Mouse (Mus musculus): ENCODE data around the gene Arl6ip5.

The Arl6ip5 gene

GRCm38 (mm10) chr6:97210191-97210961, at the start of gene Arl6ip5:
TSS of gene Arl6ip5 (plus strand) at chr6:97210689.
- peak; percentile 66 to 76 for DNase-seq (ENCODE audit: low spot score in 2 of 2)

DNA sequence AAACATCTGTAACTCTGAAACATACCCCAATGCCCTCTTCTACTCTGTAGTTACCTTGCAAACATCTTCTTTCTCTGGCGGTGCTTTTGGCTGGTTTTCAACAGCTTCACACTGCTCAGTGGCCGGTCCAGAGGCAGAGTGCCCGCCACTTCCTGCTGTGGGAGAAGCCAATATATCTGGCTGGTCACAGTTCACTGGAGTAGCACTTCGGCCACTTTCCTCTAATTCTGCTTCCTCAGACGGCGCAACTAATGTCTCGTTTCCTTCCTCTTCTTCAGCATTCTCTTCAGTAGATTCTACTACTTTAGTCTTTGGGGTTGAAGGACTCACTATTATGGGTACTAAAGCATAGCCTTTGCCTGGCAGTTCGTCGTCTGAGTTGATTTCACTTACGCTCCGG, 34.8 kb upstream of the Arl6ip5 start:
- no peak for DNase-seq (ENCODE audit: low spot score in 2 of 2)

DNA sequence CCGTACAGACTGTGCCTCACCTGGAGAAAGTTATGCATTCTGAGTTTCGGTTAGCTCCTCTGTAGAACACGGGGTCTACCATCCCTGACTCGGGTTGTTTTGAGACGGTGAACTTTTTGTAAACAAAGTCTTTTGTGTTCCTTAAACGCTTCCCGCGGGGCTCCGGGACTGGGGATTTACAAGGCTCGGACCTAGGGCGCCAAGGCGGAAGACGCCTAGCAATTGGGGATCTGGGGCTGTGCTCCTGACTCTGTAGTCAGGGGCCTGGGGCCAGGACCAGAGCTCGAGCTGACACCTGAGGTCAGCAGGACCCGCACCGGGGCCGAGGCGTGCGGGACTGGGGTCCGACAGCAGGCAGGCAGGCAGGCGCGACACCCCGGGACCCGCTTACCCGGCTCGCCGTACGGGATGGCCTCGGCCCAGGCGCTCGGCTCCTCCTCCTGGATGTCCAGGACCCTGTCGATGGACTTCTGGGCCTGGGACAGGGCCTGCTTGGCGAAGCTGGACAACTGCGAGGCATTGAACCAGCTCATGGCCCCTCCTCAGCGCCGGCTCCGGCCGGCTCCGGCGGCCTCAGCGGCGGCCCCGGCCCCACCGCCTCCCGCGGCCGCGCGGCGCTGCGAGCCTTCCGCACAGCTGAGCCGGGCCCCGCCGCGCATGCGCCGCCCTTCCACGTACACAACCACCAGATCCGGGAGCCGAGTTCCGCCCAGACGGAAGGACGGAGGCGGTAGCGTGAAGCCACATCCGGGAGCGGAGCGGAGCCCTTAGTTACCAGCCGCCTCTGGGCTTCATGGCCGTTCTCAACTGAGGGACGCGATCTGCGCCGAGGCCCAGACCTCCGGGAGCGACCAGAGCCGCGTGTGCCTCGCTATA, 31.8 kb upstream of the Arl6ip5 start, which contains the start of gene Tmf1:
Gene Tmf1 (minus strand): TSS at position 632 of the 876 bp plus-strand sequence.
- peak; percentile 80 to 90 for DNase-seq (ENCODE audit: low spot score in 2 of 2)

GRCm38 (mm10) chr6:97179367-97179828, 31.1 kb upstream of the Arl6ip5 start:
- DNase-seq (ENCODE audit: low spot score in 2 of 2) = no peak

DNA sequence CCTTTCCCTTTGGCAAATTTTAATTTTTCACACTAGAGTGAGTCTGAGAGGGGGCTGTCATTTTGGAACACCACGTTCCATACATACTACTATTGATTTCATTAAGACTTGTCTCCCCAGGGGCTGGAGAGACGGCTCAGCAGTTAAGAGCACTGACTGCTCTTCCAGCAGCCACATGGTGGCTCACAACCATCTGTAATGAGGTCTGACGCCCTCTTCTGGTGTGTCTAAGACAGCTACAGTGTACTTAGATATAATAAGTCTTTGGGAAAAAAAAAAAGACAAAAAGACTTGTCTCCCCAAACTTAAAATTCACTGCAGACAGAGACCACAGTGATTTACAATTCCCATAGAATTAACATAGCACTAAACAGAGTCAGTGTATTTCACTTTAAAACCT, 10.1 kb upstream of the Arl6ip5 start:
- no peak for DNase-seq (ENCODE audit: low spot score in 2 of 2)

GRCm38 (mm10) chr6:97202477-97202876, 8.0 kb upstream of the Arl6ip5 start:
- DNase-seq (ENCODE audit: low spot score in 2 of 2) = no peak

DNA sequence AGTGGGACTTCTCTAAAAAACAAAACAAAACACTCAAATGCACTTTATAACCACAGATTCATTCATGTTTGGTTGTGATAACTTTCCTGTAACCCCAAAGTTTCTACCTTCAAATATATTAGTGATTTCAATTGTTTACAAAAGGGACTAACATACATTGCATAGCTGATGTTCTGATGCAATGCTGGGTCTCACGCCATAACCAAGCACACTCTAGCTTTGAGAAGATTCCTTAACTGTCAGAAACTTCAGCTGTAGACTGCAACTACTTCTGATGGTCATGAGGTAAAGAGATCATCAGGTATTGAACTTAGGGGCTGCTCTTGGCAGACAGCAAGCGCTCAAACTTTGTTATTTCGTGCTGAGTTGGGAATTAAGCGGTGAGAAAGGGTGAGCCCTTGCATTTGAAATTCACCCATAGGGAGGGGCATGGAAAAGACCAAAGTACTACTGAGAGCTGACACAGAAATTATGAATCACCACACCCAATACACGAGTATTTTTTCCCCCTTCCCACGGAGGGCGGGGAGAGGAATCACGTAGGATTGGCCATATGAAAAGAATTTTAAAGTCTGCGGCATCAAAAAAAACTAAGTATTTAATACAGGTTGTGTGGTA, 6.1 kb upstream of the Arl6ip5 start:
- DNase-seq (ENCODE audit: low spot score in 2 of 2) = no peak

DNA sequence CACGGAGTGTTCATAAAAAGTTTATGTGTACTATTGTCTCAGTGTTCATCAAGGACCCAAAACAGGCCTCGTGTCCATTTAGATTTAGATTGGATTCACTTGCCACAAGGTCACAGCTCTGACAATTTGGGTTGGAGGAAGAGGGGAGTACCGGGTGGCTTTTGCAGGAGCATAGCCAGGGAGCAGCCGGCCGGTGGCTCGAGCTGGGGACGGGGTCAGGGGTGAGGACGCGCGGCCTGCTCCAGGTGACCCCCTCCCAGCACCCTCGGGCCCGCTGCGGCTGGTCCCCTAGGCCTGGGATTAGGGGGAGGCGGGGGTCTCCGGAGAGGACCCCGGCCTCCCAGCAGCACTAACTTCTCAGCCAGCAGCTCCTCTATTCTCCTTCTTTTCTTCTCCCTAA, 5.5 kb upstream of the Arl6ip5 start:
- peak in 1 of 2 experiments; percentile 24 for DNase-seq (ENCODE audit: low spot score in 2 of 2)

DNA sequence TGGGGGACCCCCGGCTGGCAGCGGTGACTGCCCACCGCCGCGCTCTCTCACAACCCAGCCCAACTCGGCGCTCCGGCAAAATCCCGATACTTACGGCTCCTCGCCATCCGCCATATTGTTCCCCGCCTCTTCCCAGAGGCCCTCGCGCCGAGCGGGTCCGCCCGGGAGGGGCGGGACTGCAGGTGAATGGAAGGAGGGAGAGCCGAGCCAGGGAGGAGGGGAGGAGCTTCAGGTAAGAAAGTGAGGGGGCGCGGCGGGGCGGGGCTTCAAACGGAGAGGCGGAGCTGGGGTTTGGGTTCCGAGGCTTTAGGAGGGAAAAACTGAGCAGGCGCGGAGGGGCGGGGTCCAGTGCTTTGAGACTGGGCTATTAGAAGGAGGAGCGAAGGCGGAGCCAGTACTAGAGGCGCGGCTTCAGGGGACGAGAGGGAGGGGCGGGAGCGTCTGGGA, 5.0 kb upstream of the Arl6ip5 start, which contains the start of gene Uba3:
Gene Uba3 (minus strand): TSS at position 209 of the 447 bp plus-strand sequence.
- peak; percentile 96 to 98 for DNase-seq (ENCODE audit: low spot score in 2 of 2)

DNA sequence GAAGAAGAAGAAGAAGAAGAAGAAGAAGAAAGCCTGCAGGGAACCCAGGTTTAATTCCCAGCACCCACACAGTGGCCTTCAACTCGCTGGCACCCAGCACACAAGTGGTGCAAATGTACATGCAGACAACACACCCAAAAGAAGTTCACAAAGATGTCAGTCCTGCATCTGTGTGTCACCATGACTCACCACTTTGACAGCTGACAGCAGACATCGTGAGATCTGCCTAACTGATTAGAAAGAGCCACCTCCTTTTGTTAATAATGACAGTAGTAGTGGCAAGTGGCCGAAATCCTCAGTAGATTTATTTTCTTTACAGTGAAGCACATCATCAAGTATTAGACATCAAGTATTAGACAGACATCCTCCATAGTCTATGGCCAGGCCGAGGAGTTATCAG, 3.4 kb upstream of the Arl6ip5 start:
- DNase-seq (ENCODE audit: low spot score in 2 of 2) = no peak

DNA sequence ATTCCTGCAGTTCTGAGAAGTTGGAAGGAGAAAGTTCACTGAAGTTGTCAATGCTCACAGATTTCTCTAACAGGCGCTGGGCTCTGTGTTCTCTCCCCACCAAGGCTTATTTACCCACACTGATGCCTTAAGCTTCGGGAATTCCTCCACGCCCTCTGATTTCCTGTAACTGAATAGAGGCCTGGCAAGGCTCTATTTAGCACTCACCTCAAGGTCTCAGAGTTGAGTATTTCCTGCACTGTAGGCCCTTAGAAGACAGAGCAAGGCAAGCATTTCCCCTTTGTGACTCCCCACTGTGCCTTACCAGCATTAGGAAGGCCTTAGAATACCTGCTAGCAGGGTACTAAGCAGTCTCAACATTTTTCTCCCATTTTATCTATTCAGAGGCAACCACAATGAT, 2.1 kb upstream of the Arl6ip5 start:
- no peak for DNase-seq (ENCODE audit: low spot score in 2 of 2)

GRCm38 (mm10) chr6:97209201-97209600, 1.3 kb upstream of the Arl6ip5 start:
- no peak for DNase-seq (ENCODE audit: low spot score in 2 of 2)

DNA sequence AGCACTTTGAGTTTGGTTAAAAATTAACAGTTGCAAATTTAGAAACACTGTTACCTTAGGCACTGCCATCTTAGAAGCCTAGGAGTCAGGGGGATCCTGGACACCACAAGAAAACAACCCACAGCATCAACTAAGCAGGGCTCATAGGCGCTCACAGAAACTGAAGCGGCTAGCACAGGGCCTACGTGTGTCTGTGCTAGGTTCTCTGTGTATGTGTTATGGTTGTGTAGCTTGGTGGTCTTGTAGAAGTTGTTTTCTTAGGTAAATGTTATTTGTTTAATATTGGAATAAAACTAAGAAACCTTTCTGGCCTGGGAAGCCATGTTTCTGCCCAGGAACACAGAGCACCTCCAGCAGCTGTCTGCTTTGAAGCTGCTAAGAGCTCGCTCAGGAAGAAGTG, 738 bp upstream of the Arl6ip5 start:
- no peak for DNase-seq (ENCODE audit: low spot score in 2 of 2)

- no peak for DNase-seq (ENCODE audit: low spot score in 2 of 2)
Measured at GRCm38 (mm10) chr6:97210962-97211601, 593 bp downstream of the Arl6ip5 start.

DNA sequence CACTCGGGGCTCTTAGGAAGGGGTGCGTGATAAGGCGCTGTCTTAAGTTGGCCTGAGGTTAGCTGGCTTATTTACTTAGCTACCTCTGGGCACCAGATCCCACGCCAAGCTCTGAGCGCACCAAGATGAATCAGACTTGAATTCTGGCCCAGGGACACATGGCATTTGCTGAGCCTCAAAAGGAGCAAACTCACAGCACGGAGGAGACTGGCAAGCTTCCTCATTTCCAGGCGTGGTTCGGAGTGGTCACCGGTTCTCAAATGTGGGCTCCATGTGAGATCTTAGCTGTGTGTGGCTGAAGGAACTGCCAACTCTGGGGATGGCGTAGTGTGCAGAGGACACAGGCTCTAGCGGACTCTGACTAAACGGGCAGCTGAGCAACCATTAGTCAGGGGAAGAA, 1.5 kb downstream of the Arl6ip5 start:
- peak in 1 of 2 experiments; percentile 16 for DNase-seq (ENCODE audit: low spot score in 2 of 2)

DNA sequence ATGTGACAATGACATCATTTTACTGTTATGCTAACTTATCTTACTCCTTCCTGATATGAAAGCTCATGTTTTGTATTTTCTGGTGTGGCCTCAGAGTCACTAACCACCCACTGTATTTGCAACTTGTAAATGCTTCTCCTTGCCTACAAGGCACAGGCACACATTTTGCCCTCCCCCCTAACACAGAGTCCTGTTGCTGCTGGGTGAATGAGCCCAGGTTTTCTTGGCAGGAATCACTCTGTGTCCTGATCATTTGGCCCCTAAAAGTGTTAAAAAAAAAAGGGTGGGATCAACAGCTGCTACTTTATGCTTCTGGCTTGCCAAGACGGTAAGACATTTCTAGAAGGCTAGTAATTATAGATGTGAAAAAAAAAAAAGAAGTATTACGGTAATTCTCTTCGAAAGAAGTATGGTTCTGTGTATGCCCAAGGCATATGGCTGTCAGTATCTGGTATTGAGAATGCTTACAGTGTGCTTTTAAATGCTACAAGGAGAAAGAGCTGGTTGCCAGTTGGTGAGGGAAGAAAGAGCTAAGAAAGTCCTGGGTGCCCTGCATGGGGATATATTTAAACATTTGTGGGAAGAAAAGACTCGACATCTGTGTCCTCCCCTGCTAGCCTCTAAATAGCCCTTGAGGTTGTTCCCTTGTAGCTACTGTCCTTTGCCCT, 5.8 kb downstream of the Arl6ip5 start:
- DNase-seq (ENCODE audit: low spot score in 2 of 2) = no peak

DNA sequence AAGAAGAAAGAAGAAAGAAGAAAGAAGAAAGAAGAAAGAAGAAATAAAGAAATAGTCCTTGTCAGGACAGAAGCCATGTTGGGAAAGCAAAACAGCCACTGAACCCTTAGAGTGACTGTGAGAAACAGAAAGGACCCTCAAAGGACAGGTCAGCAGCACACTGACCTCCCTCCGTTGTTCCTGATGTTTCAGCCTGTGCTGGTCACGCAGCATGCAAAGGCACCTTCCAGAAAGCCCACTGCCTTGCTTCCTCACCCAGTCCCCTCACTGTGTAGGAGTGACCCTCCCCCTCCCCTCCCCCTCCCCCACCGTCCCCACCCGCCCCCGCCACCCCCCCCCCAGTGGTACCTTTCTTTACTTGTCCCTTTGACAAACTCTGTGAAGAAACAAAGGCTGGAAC, 10.2 kb downstream of the Arl6ip5 start:
- DNase-seq (ENCODE audit: low spot score in 2 of 2) = no peak

- DNase-seq (ENCODE audit: low spot score in 2 of 2) = no peak
Measured at GRCm38 (mm10) chr6:97221205-97222025, 10.9 kb downstream of the Arl6ip5 start.

DNA sequence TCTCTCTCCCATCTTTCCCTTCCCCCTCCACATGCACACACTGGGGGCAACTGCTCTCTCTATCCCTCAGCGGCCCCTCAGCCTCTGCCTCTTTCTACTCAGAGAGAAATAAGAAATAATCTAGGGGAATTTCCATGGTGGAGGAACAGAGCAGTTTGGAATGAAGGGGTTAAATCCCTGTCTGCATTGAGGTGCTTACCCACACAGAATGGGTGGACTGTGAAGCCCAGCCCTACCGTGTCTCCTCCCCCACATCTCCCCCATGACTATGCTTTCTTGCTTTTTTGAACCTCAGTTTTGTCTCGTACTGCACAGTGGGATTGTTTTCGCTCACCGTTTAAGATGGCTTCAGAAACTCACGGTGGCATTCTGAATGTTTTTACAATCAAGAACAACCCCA, 11.8 kb downstream of the Arl6ip5 start:
- no peak for DNase-seq (ENCODE audit: low spot score in 2 of 2)

GRCm38 (mm10) chr6:97222931-97223467, 12.5 kb downstream of the Arl6ip5 start:
- DNase-seq (ENCODE audit: low spot score in 2 of 2) = no peak
